Mouse (Mus musculus): ENCODE measurements around the gene Kif11.

DNA sequence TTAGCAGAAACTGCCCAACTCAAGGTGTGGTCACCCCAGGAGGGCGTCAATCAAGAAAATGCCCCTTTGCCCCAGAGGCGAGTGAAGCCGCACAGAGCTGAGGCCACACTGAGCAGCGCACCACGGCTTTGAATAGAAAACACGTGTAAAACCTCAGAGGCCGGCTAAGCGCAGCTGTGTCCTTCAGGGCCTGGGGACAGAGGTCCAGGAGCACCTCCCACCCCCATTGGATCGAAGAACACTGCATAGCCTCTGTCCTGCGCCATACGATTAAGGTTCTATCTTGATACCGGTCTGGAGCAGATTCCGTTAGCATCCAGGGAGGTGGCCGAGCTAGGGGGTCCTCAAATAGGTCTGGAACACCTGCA, 57.7 kb downstream of the Kif11 start:
- TF ChIP-seq EP300 (IDR thresholded peaks at IDR 0.05; ENCODE audit: low read depth) (no peak), CTCF (IDR thresholded peaks at IDR 0.05; ENCODE audit: low read depth) (no peak)
